Mouse (Mus musculus) gonadal fat pad, adult 2 months (tissue): Measurements from ENCODE around the gene Adgrg5. TPM values are rescaled to one million over a fixed set of nuclear protein-coding genes. Genes with fewer than 3 reads are reported as not detected.

Experiments
- DNase-seq: peaks from one replicate; pipeline ENCODE4 v3.0.0-alpha.2; 2012; ENCODE audit warnings: low read depth
- polyA plus RNA-seq: library from polyadenylated mRNA; depleted of rRNA; stranded (reverse); fragments of >200 nt; gene quantifications from 2 replicates; pipeline ENCODE4 v1.2.3, GENCODE M21; 2012; rRNA removed

The Adgrg5 gene
- polyA plus RNA-seq, 1 experiment: 1.7 TPM

DNA sequence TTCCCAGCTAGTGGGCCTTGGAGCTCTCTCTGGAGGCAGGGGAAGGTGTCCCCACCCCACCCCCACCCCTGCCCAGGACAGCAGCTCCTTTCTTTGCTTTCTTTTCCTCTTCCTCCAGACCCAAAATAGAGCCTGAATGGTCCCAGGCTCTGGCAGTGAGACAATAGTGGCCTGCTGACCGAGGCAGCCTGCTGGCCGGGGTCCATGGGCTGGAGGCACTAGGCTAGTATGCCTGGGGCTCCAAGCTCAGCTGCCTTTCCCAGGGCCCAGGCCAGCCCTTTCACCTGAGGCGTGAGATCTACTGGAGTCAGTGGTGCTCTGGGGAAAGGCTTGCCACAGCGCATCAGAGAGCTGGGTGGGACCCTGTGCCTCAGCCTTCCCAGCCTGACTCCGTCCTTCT, 69.0 kb downstream of the Adgrg5 start:
- no peak for DNase-seq

Other genes starting within 250 kb of the Adgrg5 start
- gene Pllp, start 227.4 kb upstream of the Adgrg5 start, polyA plus RNA-seq: 24.8 and 33.0 TPM in 2 replicates
- gene Ccl22, start 178.1 kb upstream of the Adgrg5 start, polyA plus RNA-seq: 1.1 and 2.6 TPM in 2 replicates
- gene Cx3cl1, start 151.7 kb upstream of the Adgrg5 start, polyA plus RNA-seq: 31.2 and 54.2 TPM in 2 replicates
- 2.7 and 4.1 TPM in 2 replicates for gene Ccl17, start 113.2 kb upstream of the Adgrg5 start, polyA plus RNA-seq
- gene Coq9, start 85.4 kb upstream of the Adgrg5 start, polyA plus RNA-seq: 129 and 131 TPM in 2 replicates
- 18.2 and 26.9 TPM in 2 replicates for gene Ciapin1, start 85.3 kb upstream of the Adgrg5 start, polyA plus RNA-seq
- 84.3 and 93.1 TPM in 2 replicates for gene Polr2c, start 66.2 kb upstream of the Adgrg5 start, polyA plus RNA-seq
- 16.9 and 24.3 TPM in 2 replicates for gene Dok4, start 47.4 kb upstream of the Adgrg5 start, polyA plus RNA-seq
- 11.0 and 12.1 TPM in 2 replicates for gene Ccdc102a, start 5.6 kb upstream of the Adgrg5 start, polyA plus RNA-seq
- gene Adgrg1, start 51.1 kb downstream of the Adgrg5 start, polyA plus RNA-seq: 326 and 447 TPM in 2 replicates
- gene Adgrg3, start 94.0 kb downstream of the Adgrg5 start, polyA plus RNA-seq: 5.5 TPM in 2 replicates
- gene Drc7, start 131.4 kb downstream of the Adgrg5 start, polyA plus RNA-seq: 1.7 and 3.5 TPM in 2 replicates
- 20.0 TPM in 2 replicates for gene Katnb1, start 157.5 kb downstream of the Adgrg5 start, polyA plus RNA-seq